ENCODE assay signal across 9 mouse cellular contexts in the genomic region with DNA sequence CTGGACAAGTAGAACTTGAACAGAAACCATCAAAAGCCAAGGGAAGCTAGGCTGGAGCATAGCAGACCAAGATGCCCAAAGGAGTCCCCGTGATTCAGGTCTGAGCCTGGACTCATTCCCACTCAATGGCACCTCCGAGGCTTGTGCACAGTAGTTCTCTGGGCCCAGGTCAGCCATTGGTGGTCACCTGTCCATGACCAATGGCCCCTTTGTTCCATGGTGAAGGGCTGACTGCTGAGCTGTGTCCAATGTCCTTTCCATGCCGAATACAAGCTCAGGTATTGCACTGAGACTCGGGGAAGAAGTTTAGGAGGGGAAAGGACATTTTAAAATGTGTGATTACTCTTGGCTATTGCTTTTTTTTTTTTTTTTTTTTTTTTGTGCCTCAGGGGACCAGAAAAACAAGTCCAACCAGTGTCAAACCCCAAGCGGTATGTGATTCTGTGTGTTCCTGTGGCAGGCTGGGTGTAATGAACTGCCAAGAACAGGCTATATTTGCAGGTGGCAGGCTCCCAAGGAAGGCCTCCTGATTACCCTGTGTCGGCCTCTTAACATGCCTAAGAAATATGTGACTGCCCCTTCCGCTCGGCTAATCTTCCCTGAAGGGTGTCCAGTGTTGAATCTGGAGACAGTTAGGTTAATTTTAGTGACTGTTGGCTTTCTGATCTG.
DNase-seq lines count a peak whose midpoint lies in the region; ATAC-seq lines count a peak whose summit lies in the region.
"Had no signal": no experiment of that assay in that cellular context is flagged by ENCODE, and none has a peak within 500 bp of the region (broad histone marks: within the 10 kb centered on the region; RNA-seq: fewer than 3 reads in every experiment).

No protein-coding gene starts in this region.

- ATAC-seq in midbrain, embryonic 11.5 days (ENCODE audit: low FRiP score): peak; percentile 16; the same call in 1 of the 2 replicates
- no peak for ATAC-seq in midbrain, embryonic 14.5 days (ENCODE audit: low FRiP score, low TSS enrichment)
- peak; percentile 82 for ATAC-seq in stomach, embryonic 16.5 days (ENCODE audit: insufficient read depth, low FRiP score)
- no peak for ATAC-seq in megakaryocyte progenitor cell, adult 5-6 weeks (replicated peaks; ENCODE audit: poor library complexity)

- no peaks in the 10 kb centered on the region for H3K9me3 ChIP-seq in midbrain, embryonic 11.5 days (ENCODE audit: control insufficient read depth, low read length)
- no peaks in the 10 kb centered on the region for H3K9me3 ChIP-seq in midbrain, embryonic 14.5 days (ENCODE audit: control insufficient read depth, low read length)
- H3K9me3 ChIP-seq in stomach, embryonic 16.5 days (replicated peaks; ENCODE audit: control insufficient read depth, low read length): no peaks in the 10 kb centered on the region
- H3K9me3 ChIP-seq: limb, embryonic 15.5 days had no signal

- no peak overlapping the region for H3K4me2 ChIP-seq in midbrain, embryonic 11.5 days
- H3K4me2 ChIP-seq in midbrain, embryonic 14.5 days (ENCODE audit: low read length): no peak overlapping the region
- no peak overlapping the region for H3K4me2 ChIP-seq in stomach, embryonic 16.5 days (ENCODE audit: low read depth, low read length)
- H3K4me2 ChIP-seq: limb, embryonic 15.5 days had no signal

- no peak for DNase-seq in midbrain, embryonic 11.5 days (ENCODE audit: low spot score, missing footprints)
- no peak for DNase-seq in midbrain, embryonic 14.5 days
- peak; percentile 30 for DNase-seq in gastrocnemius, postnatal 10 days
- DNase-seq in kidney, adult 8-10 months: peak; percentile 62 to 76
- no peak for DNase-seq in left cerebral cortex, adult 8-10 months (ENCODE audit: low spot score in 2 of 2)
- DNase-seq in frontal cortex, postnatal 10 days (ENCODE audit: low spot score in 2 of 2): no peak

- WGBS in midbrain, embryonic 11.5 days: 29% methylated on average over 8 of the region's 8 CpGs
- WGBS in midbrain, embryonic 14.5 days: 17% methylated on average over 8 of the region's 8 CpGs
- WGBS in stomach, embryonic 16.5 days: 53% methylated on average over 8 of the region's 8 CpGs

- H3K9ac ChIP-seq in midbrain, embryonic 11.5 days (ENCODE audit: low read length): no peak overlapping the region
- H3K9ac ChIP-seq in midbrain, embryonic 14.5 days (replicated peaks; ENCODE audit: low read length): no peak overlapping the region
- no peak overlapping the region for H3K9ac ChIP-seq in stomach, embryonic 16.5 days (ENCODE audit: low read length)
- H3K9ac ChIP-seq: limb, embryonic 15.5 days had no signal

- H3K27me3 ChIP-seq in midbrain, embryonic 11.5 days (ENCODE audit: control insufficient read depth, insufficient read depth, low read length): no peaks in the 10 kb centered on the region
- H3K27me3 ChIP-seq in midbrain, embryonic 14.5 days (ENCODE audit: control insufficient read depth, insufficient read depth, low read length): no peaks in the 10 kb centered on the region
- H3K27me3 ChIP-seq in stomach, embryonic 16.5 days (ENCODE audit: control insufficient read depth, insufficient read depth, low read length): no peaks in the 10 kb centered on the region
- H3K27me3 ChIP-seq: limb, embryonic 15.5 days had no signal

- H3K4me3 ChIP-seq in midbrain, embryonic 11.5 days (ENCODE audit: low read depth, low read length): no peak overlapping the region
- no peak overlapping the region for H3K4me3 ChIP-seq in midbrain, embryonic 14.5 days (replicated peaks; ENCODE audit: low read depth, low read length)
- no peak overlapping the region for H3K4me3 ChIP-seq in stomach, embryonic 16.5 days (replicated peaks; ENCODE audit: low read length)
- H3K4me3 ChIP-seq: limb, embryonic 15.5 days had no signal

- H3K36me3 ChIP-seq in midbrain, embryonic 11.5 days (ENCODE audit: control insufficient read depth, insufficient read depth, low read length): no peaks in the 10 kb centered on the region
- no peaks in the 10 kb centered on the region for H3K36me3 ChIP-seq in midbrain, embryonic 14.5 days (ENCODE audit: control insufficient read depth, insufficient read depth, low read length)
- H3K36me3 ChIP-seq in stomach, embryonic 16.5 days (ENCODE audit: control insufficient read depth, insufficient read depth, low read length): no peaks in the 10 kb centered on the region
- H3K36me3 ChIP-seq: limb, embryonic 15.5 days had no signal

- no peak overlapping the region for H3K27ac ChIP-seq in midbrain, embryonic 11.5 days (ENCODE audit: low read depth, low read length)
- no peak overlapping the region for H3K27ac ChIP-seq in midbrain, embryonic 14.5 days (replicated peaks; ENCODE audit: low read depth, low read length)
- H3K27ac ChIP-seq in stomach, embryonic 16.5 days (ENCODE audit: low read length): peak overlapping the region; percentile 80
- H3K27ac ChIP-seq: limb, embryonic 15.5 days had no signal

- peaks cover 13% of the 10 kb centered on the region for H3K4me1 ChIP-seq in midbrain, embryonic 11.5 days (ENCODE audit: control insufficient read depth, insufficient read depth, low read length)
- peaks cover 5% of the 10 kb centered on the region; the same call in 1 of the 2 replicates for H3K4me1 ChIP-seq in midbrain, embryonic 14.5 days (ENCODE audit: control insufficient read depth, insufficient read depth, low read length)
- peaks cover 14% of the 10 kb centered on the region for H3K4me1 ChIP-seq in stomach, embryonic 16.5 days (ENCODE audit: control insufficient read depth, insufficient read depth, low read length)

Comparison
In these comparisons a context has a peak if more than half of its experiments do, and no peak if none do; other contexts are left out.
1. ATAC-seq: peak in midbrain, embryonic 11.5 days (single experiment) and stomach, embryonic 16.5 days (single experiment); none in midbrain, embryonic 14.5 days (single experiment) and megakaryocyte progenitor cell, adult 5-6 weeks (single experiment).
2. DNase-seq: peak in gastrocnemius, postnatal 10 days (single experiment) and kidney, adult 8-10 months (2 of 2); none in midbrain, embryonic 11.5 days (single experiment), midbrain, embryonic 14.5 days (single experiment), left cerebral cortex, adult 8-10 months (0 of 2) and frontal cortex, postnatal 10 days (0 of 2).